Mouse (Mus musculus): ENCODE measurements around the gene Ssh3.
A peak's percentile ranks its signal among the peaks of the same experiment; 100 is the strongest.

The Ssh3 gene

GRCm38 (mm10) chr19:4268566-4269361 lies at the start of gene Ssh3:
Gene Ssh3 (minus strand): TSS chr19:4269180.
- peak; percentile 81 for DNase-seq

GRCm38 (mm10) chr19:4317181-4317580 lies 48.2 kb upstream of the Ssh3 start:
- no peak for DNase-seq

- DNase-seq, result peak; percentile 47
Measured at GRCm38 (mm10) chr19:4315223-4315944, 46.4 kb upstream of the Ssh3 start.

GRCm38 (mm10) chr19:4309776-4310185 lies 40.8 kb upstream of the Ssh3 start:
- DNase-seq, result peak; percentile 73

- no peak for DNase-seq
Measured at GRCm38 (mm10) chr19:4309302-4309701, 40.3 kb upstream of the Ssh3 start.

GRCm38 (mm10) chr19:4306190-4306577 lies 37.2 kb upstream of the Ssh3 start, which contains the start of gene Grk2:
Gene Grk2 (minus strand): TSS chr19:4306222.
- DNase-seq, result peak; percentile 82

- peak; percentile 53 for DNase-seq
Measured at GRCm38 (mm10) chr19:4305491-4306189, 36.7 kb upstream of the Ssh3 start.

GRCm38 (mm10) chr19:4304871-4305321 lies 35.9 kb upstream of the Ssh3 start:
- DNase-seq, result no peak

- peak; percentile 44 for DNase-seq
Measured at GRCm38 (mm10) chr19:4304251-4304821, 35.4 kb upstream of the Ssh3 start.

- no peak for DNase-seq
Measured at GRCm38 (mm10) chr19:4303640-4303995, 34.6 kb upstream of the Ssh3 start.

- no peak for DNase-seq
Measured at GRCm38 (mm10) chr19:4302936-4303639, 34.1 kb upstream of the Ssh3 start.

GRCm38 (mm10) chr19:4301735-4302651 lies 33.0 kb upstream of the Ssh3 start:
- DNase-seq, result peak; percentile 81

GRCm38 (mm10) chr19:4300852-4301734 lies 32.1 kb upstream of the Ssh3 start:
- no peak for DNase-seq

GRCm38 (mm10) chr19:4300271-4300704 lies 31.3 kb upstream of the Ssh3 start:
- peak; percentile 56 for DNase-seq

- DNase-seq, result no peak
Measured at GRCm38 (mm10) chr19:4299574-4300270, 30.7 kb upstream of the Ssh3 start.

- no peak for DNase-seq
Measured at GRCm38 (mm10) chr19:4299126-4299525, 30.1 kb upstream of the Ssh3 start.

- no peak for DNase-seq
Measured at GRCm38 (mm10) chr19:4298322-4299121, 29.5 kb upstream of the Ssh3 start.

- DNase-seq, result no peak
Measured at GRCm38 (mm10) chr19:4297851-4298250, 28.9 kb upstream of the Ssh3 start.

GRCm38 (mm10) chr19:4296611-4297010 lies 27.6 kb upstream of the Ssh3 start:
- no peak for DNase-seq
